Mouse (Mus musculus) spleen, adult 2 months (tissue): ENCODE data around the gene Slc6a6. TPM values are rescaled to one million over a fixed set of nuclear protein-coding genes. Genes with fewer than 3 reads are reported as not detected.
A peak's percentile ranks its signal among the peaks of the same experiment; 100 is the strongest.

ENCODE experiments used
- DNase-seq, 2 experiments: peaks; one replicate each; pipeline versions ENCODE4 v3.0.0 to v3.0.0-alpha.2; 2012 to 2021; ENCODE audit warnings: low spot score in 2 of 2, low read depth in 1 of 2
- H3K27ac ChIP-seq: fragments of 200-500 bp; 2 replicates; pipeline ENCODE4 v1.5.1; 2012; ENCODE audit warnings: low read length, inconsistent platforms; ENCODE audit not compliant: insufficient read depth
- H3K27me3 ChIP-seq: fragments of 200-500 bp; 2 replicates; pipeline ENCODE4 v1.6.1; 2012; ENCODE audit warnings: mild to moderate bottlenecking, moderate library complexity, low read length, inconsistent platforms; ENCODE audit not compliant: control insufficient read depth, insufficient read depth
- H3K36me3 ChIP-seq: fragments of 200-500 bp; 2 replicates; pipeline ENCODE4 v1.6.1; 2012; ENCODE audit warnings: mild to moderate bottlenecking, low read length, inconsistent platforms; ENCODE audit not compliant: control insufficient read depth, insufficient read depth
- H3K4me1 ChIP-seq: fragments of 200-500 bp; 2 replicates; pipeline ENCODE4 v1.6.1; 2011; ENCODE audit warnings: inconsistent platforms; ENCODE audit not compliant: control insufficient read depth, insufficient read depth, insufficient read length
- H3K4me3 ChIP-seq: fragments of 200-500 bp; 2 replicates; pipeline ENCODE4 v1.5.1; 2011; ENCODE audit warnings: mild to moderate bottlenecking, inconsistent platforms; ENCODE audit not compliant: insufficient read depth, insufficient read length; ENCODE audit errors: extremely low read depth
- CTCF ChIP-seq: fragments of 200-500 bp; IDR thresholded peaks from 2 replicates; pipeline ENCODE4 v1.5.1; 2011; ENCODE audit warnings: mild to moderate bottlenecking, inconsistent platforms; ENCODE audit not compliant: insufficient read depth, insufficient read length, insufficient replicate concordance; ENCODE audit errors: extremely low read depth
- POLR2A ChIP-seq: fragments of 200-500 bp; IDR thresholded peaks from 2 replicates; pipeline ENCODE4 v1.6.1; 2011; ENCODE audit warnings: low read depth, low read length, inconsistent platforms
- WGBS: fragments of 180-500 bp; shearing (Covaris S2); methylation state at CpG from one replicate; pipeline ENCODE4 v1.1.7; 2018; 5-methylcytosine and 5-hydroxymethylcytosine counted together
- polyA plus RNA-seq: library from polyadenylated mRNA; depleted of rRNA; stranded (reverse); fragments of >200 nt; gene quantifications from 2 replicates; pipeline ENCODE4 v1.2.3, GENCODE M21; 2012

The Slc6a6 gene
- polyA plus RNA-seq, 1 experiment, result 76.1 TPM

- Histone ChIP-seq H3K36me3 (peaks cover 33% of the 10 kb centered on the region), H3K27ac (no peak overlapping the region)
- 82% methylated on average over 12 of the region's 12 CpGs for WGBS
These were observed 45.8 kb downstream of the Slc6a6 start for GRCm38 (mm10) chr6:91729677-91730127.

GRCm38 (mm10) chr6:91732138-91732537 is 48.3 kb downstream of the Slc6a6 start:
- no peaks in the 10 kb centered on the region for H3K4me1 ChIP-seq
- no peak overlapping the region for H3K27ac ChIP-seq
- 96% methylated on average over 11 of the region's 11 CpGs for WGBS
- no peak for TF ChIP-seq POLR2A
- TF ChIP-seq CTCF, result no peak
- no peaks in the 10 kb centered on the region for H3K27me3 ChIP-seq
- H3K4me3 ChIP-seq, result no peak overlapping the region
- peaks cover 42% of the 10 kb centered on the region for H3K36me3 ChIP-seq
- DNase-seq, result no peak

More at GRCm38 (mm10) chr6:91729677-91730127, 45.8 kb downstream of the Slc6a6 start:
- Histone ChIP-seq H3K27me3 (no peaks in the 10 kb centered on the region), H3K4me1 (no peaks in the 10 kb centered on the region), H3K4me3 (no peak overlapping the region)
- TF ChIP-seq POLR2A (no peak), CTCF (no peak)
- no peak for DNase-seq

- DNase-seq, result no peak
- WGBS, result 85% methylated on average over 5 of the region's 5 CpGs
- no peak for TF ChIP-seq POLR2A
- no peak for TF ChIP-seq CTCF
- H3K27me3 ChIP-seq, result no peaks in the 10 kb centered on the region
- peaks cover 34% of the 10 kb centered on the region for H3K36me3 ChIP-seq
- peaks cover 3% of the 10 kb centered on the region; the same call in 1 of the 2 replicates for H3K4me1 ChIP-seq
- no peak overlapping the region for H3K27ac ChIP-seq
- no peak overlapping the region for H3K4me3 ChIP-seq
These were observed 52.6 kb downstream of the Slc6a6 start for GRCm38 (mm10) chr6:91736471-91736870.

- DNase-seq, result no peak
- 89% methylated on average over 7 of the region's 7 CpGs for WGBS
- Histone ChIP-seq H3K36me3 (peaks cover 35% of the 10 kb centered on the region), H3K4me1 (peaks cover 3% of the 10 kb centered on the region; the same call in 1 of the 2 replicates), H3K4me3 (no peak overlapping the region), H3K27me3 (no peaks in the 10 kb centered on the region), H3K27ac (no peak overlapping the region)
- no peak for TF ChIP-seq CTCF
- no peak for TF ChIP-seq POLR2A
These were observed 53.6 kb downstream of the Slc6a6 start for GRCm38 (mm10) chr6:91737451-91737850.

GRCm38 (mm10) chr6:91738058-91738457 is 54.2 kb downstream of the Slc6a6 start:
- 37% methylated on average over 5 of the region's 5 CpGs for WGBS
- H3K36me3 ChIP-seq, result peaks cover 36% of the 10 kb centered on the region
- no peak overlapping the region for H3K4me3 ChIP-seq
- H3K27ac ChIP-seq, result no peak overlapping the region
- no peak for DNase-seq
- no peaks in the 10 kb centered on the region for H3K27me3 ChIP-seq
- TF ChIP-seq CTCF (no peak), POLR2A (no peak)
- H3K4me1 ChIP-seq, result peaks cover 3% of the 10 kb centered on the region; the same call in 1 of the 2 replicates

GRCm38 (mm10) chr6:91741046-91741445 is 57.2 kb downstream of the Slc6a6 start:
- Histone ChIP-seq H3K4me3 (no peak overlapping the region), H3K27me3 (no peaks in the 10 kb centered on the region), H3K4me1 (peaks cover 3% of the 10 kb centered on the region; the same call in 1 of the 2 replicates), H3K27ac (no peak overlapping the region), H3K36me3 (peaks cover 35% of the 10 kb centered on the region)
- TF ChIP-seq CTCF (peak; percentile 96; the same call in 1 of the 2 replicates), POLR2A (no peak)
- DNase-seq, result peak in 1 of 2 experiments; percentile 50
- 40% methylated on average over 11 of the region's 11 CpGs for WGBS

GRCm38 (mm10) chr6:91742466-91742865 is 58.6 kb downstream of the Slc6a6 start:
- TF ChIP-seq POLR2A, result no peak
- TF ChIP-seq CTCF, result no peak
- WGBS, result 86% methylated on average over 3 of the region's 3 CpGs

More at GRCm38 (mm10) chr6:91742466-91742865, 58.6 kb downstream of the Slc6a6 start:
- peaks cover 3% of the 10 kb centered on the region; the same call in 1 of the 2 replicates for H3K4me1 ChIP-seq
- H3K4me3 ChIP-seq, result no peak overlapping the region
- H3K27ac ChIP-seq, result no peak overlapping the region
- no peaks in the 10 kb centered on the region for H3K27me3 ChIP-seq
- no peak for DNase-seq
- H3K36me3 ChIP-seq, result peaks cover 29% of the 10 kb centered on the region
